Mouse (Mus musculus) embryonic facial prominence, embryonic 12.5 days (tissue): ENCODE measurements around the gene Stox2. TPM values are rescaled to one million over a fixed set of nuclear protein-coding genes. Genes with fewer than 3 reads are reported as not detected.

Experiments used
- ATAC-seq: fragments of 200-750 bp; cut with Nextera tagmentation; 2 replicates; pipeline ENCODE4 v1.8.0; 2017; ENCODE audit not compliant: insufficient number of reproducible peaks, insufficient read depth, low FRiP score, low TSS enrichment
- H3K27ac ChIP-seq: fragments of 300-500 bp; sonication (generic); 2 replicates; pipeline ENCODE4 v1.5.1; 2016; ENCODE audit warnings: mild to moderate bottlenecking
- H3K27me3 ChIP-seq: fragments of 300-500 bp; sonication (generic); 2 replicates; pipeline ENCODE4 v1.6.1; 2016; ENCODE audit warnings: mild to moderate bottlenecking, moderate library complexity
- H3K36me3 ChIP-seq: fragments of 300-500 bp; sonication (generic); 2 replicates; pipeline ENCODE4 v1.6.1; 2016; ENCODE audit warnings: mild to moderate bottlenecking
- H3K4me1 ChIP-seq: fragments of 300-500 bp; sonication (generic); 2 replicates; pipeline ENCODE4 v1.6.1; 2016
- H3K4me2 ChIP-seq: fragments of 300-500 bp; sonication (generic); replicated peaks from 2 replicates; pipeline ENCODE4 v1.6.1; 2016; ENCODE audit warnings: mild to moderate bottlenecking, moderate library complexity
- H3K4me3 ChIP-seq: fragments of 300-500 bp; sonication (generic); 2 replicates; pipeline ENCODE4 v1.5.1; 2016; ENCODE audit warnings: mild to moderate bottlenecking
- H3K9ac ChIP-seq: fragments of 300-500 bp; sonication (generic); 2 replicates; pipeline ENCODE4 v1.6.1; 2016; ENCODE audit warnings: mild to moderate bottlenecking, moderate library complexity
- H3K9me3 ChIP-seq: fragments of 300-500 bp; sonication (generic); 2 replicates; pipeline ENCODE4 v1.6.1; 2016; ENCODE audit warnings: mild to moderate bottlenecking, moderate library complexity
- WGBS: fragments of 180-500 bp; shearing (Covaris S2); methylation state at CpG from one replicate; pipeline ENCODE4 v1.1.7; 2016; 5-methylcytosine and 5-hydroxymethylcytosine counted together
- polyA plus RNA-seq: library from polyadenylated mRNA; unstranded; fragments of >200 nt; fragmentation: Nextera tagmentation; extraction: Ambion mirVana; gene quantifications from 2 replicates; pipeline ENCODE4 v1.2.1, GENCODE M21; 2016

Stox2 gene
- polyA plus RNA-seq, 1 experiment from 2014 or later = 23.9 TPM

GRCm38 (mm10) chr8:47230057-47230456 lies 216.1 kb downstream of the Stox2 start:
- H3K27me3 ChIP-seq = no peaks in the 10 kb centered on the region
- no peak overlapping the region for H3K27ac ChIP-seq
- no peaks in the 10 kb centered on the region for H3K36me3 ChIP-seq
- H3K4me3 ChIP-seq = no peak overlapping the region
- H3K4me2 ChIP-seq = no peak overlapping the region
- ATAC-seq = no peak
- WGBS = 88% methylated on average over 5 of the region's 5 CpGs
- peaks cover 8% of the 10 kb centered on the region; the same call in 1 of the 2 replicates for H3K4me1 ChIP-seq
- no peaks in the 10 kb centered on the region for H3K9me3 ChIP-seq
- no peak overlapping the region for H3K9ac ChIP-seq

- H3K4me1 ChIP-seq = peaks cover 10% of the 10 kb centered on the region; the same call in 1 of the 2 replicates
- WGBS = 71% methylated on average over 5 of the region's 5 CpGs
- no peaks in the 10 kb centered on the region for H3K9me3 ChIP-seq
- H3K27me3 ChIP-seq = no peaks in the 10 kb centered on the region
- H3K4me2 ChIP-seq = no peak overlapping the region
- no peak overlapping the region for H3K9ac ChIP-seq
- no peak overlapping the region for H3K4me3 ChIP-seq
- H3K27ac ChIP-seq = no peak overlapping the region
- no peak for ATAC-seq
- no peaks in the 10 kb centered on the region for H3K36me3 ChIP-seq
Observed at GRCm38 (mm10) chr8:47221851-47222250, 224.3 kb downstream of the Stox2 start.

GRCm38 (mm10) chr8:47221191-47221590 lies 225.0 kb downstream of the Stox2 start:
- no peak overlapping the region for H3K4me3 ChIP-seq
- 81% methylated on average over 10 of the region's 10 CpGs for WGBS
- no peak overlapping the region for H3K4me2 ChIP-seq
- H3K27me3 ChIP-seq = no peaks in the 10 kb centered on the region
- no peaks in the 10 kb centered on the region for H3K9me3 ChIP-seq
- H3K36me3 ChIP-seq = no peaks in the 10 kb centered on the region
- H3K9ac ChIP-seq = no peak overlapping the region
- ATAC-seq = no peak
- no peak overlapping the region for H3K27ac ChIP-seq
- H3K4me1 ChIP-seq = peaks cover 10% of the 10 kb centered on the region; the same call in 1 of the 2 replicates

- Histone ChIP-seq H3K36me3 (no peaks in the 10 kb centered on the region), H3K9ac (no peak overlapping the region), H3K4me3 (no peak overlapping the region), H3K4me1 (peaks cover 10% of the 10 kb centered on the region; the same call in 1 of the 2 replicates), H3K27ac (no peak overlapping the region), H3K4me2 (no peak overlapping the region), H3K9me3 (no peaks in the 10 kb centered on the region), H3K27me3 (no peaks in the 10 kb centered on the region)
- WGBS = 89% methylated on average over 5 of the region's 5 CpGs
- no peak for ATAC-seq
Observed at GRCm38 (mm10) chr8:47220390-47220789, 225.8 kb downstream of the Stox2 start.

GRCm38 (mm10) chr8:47218536-47218935 lies 227.6 kb downstream of the Stox2 start:
- Histone ChIP-seq H3K9ac (no peak overlapping the region), H3K4me2 (no peak overlapping the region), H3K27ac (no peak overlapping the region), H3K27me3 (no peaks in the 10 kb centered on the region), H3K4me1 (peaks cover 10% of the 10 kb centered on the region; the same call in 1 of the 2 replicates), H3K4me3 (no peak overlapping the region), H3K9me3 (no peaks in the 10 kb centered on the region), H3K36me3 (no peaks in the 10 kb centered on the region)
- no peak; the same call in 1 of the 2 replicates for ATAC-seq
- WGBS = 34% methylated on average over 6 of the region's 6 CpGs

- Histone ChIP-seq H3K4me2 (no peak overlapping the region), H3K9ac (no peak overlapping the region), H3K4me3 (no peak overlapping the region), H3K4me1 (peaks cover 10% of the 10 kb centered on the region; the same call in 1 of the 2 replicates), H3K9me3 (no peaks in the 10 kb centered on the region), H3K27ac (no peak overlapping the region), H3K27me3 (no peaks in the 10 kb centered on the region), H3K36me3 (no peaks in the 10 kb centered on the region)
- WGBS = 50% methylated on average over 8 of the region's 8 CpGs
- ATAC-seq = 0 out of 2 replicates have a peak, but pooled peaks have one; percentile 47
Observed at GRCm38 (mm10) chr8:47218021-47218420, 228.1 kb downstream of the Stox2 start.

GRCm38 (mm10) chr8:47212124-47212523 lies 234.0 kb downstream of the Stox2 start:
- Histone ChIP-seq H3K4me3 (no peak overlapping the region), H3K27ac (peak overlapping the region; percentile 73; the same call in 1 of the 2 replicates)

GRCm38 (mm10) chr8:47211226-47211625 lies 234.9 kb downstream of the Stox2 start:
- H3K4me3 ChIP-seq = no peak overlapping the region
- no peaks in the 10 kb centered on the region for H3K27me3 ChIP-seq
- H3K4me1 ChIP-seq = peaks cover 34% of the 10 kb centered on the region
- no peaks in the 10 kb centered on the region for H3K36me3 ChIP-seq
- no peak overlapping the region for H3K9ac ChIP-seq
- peak overlapping the region; percentile 32 for H3K4me2 ChIP-seq
- ATAC-seq = no peak
- no peaks in the 10 kb centered on the region for H3K9me3 ChIP-seq
- 16% methylated on average over 9 of the region's 9 CpGs for WGBS
- H3K27ac ChIP-seq = peak overlapping the region; percentile 73

More at GRCm38 (mm10) chr8:47212124-47212523, 234.0 kb downstream of the Stox2 start:
- Histone ChIP-seq H3K4me1 (peaks cover 28% of the 10 kb centered on the region), H3K4me2 (peak overlapping the region; percentile 32), H3K27me3 (no peaks in the 10 kb centered on the region), H3K9ac (no peak overlapping the region), H3K36me3 (no peaks in the 10 kb centered on the region), H3K9me3 (no peaks in the 10 kb centered on the region)
- 83% methylated on average over 9 of the region's 9 CpGs for WGBS
- ATAC-seq = no peak

- peaks cover 34% of the 10 kb centered on the region for H3K4me1 ChIP-seq
- H3K36me3 ChIP-seq = no peaks in the 10 kb centered on the region
- ATAC-seq = no peak
- no peaks in the 10 kb centered on the region for H3K27me3 ChIP-seq
- H3K9me3 ChIP-seq = no peaks in the 10 kb centered on the region
- H3K4me2 ChIP-seq = no peak overlapping the region
- no peak overlapping the region for H3K4me3 ChIP-seq
- no peak overlapping the region for H3K27ac ChIP-seq
- 80% methylated on average over 4 of the region's 4 CpGs for WGBS
- no peak overlapping the region for H3K9ac ChIP-seq
Observed at GRCm38 (mm10) chr8:47208246-47208645, 237.9 kb downstream of the Stox2 start.

- peaks cover 22% of the 10 kb centered on the region for H3K4me1 ChIP-seq
- H3K36me3 ChIP-seq = no peaks in the 10 kb centered on the region
- H3K27me3 ChIP-seq = no peaks in the 10 kb centered on the region
- no peak overlapping the region for H3K9ac ChIP-seq
- no peak overlapping the region for H3K27ac ChIP-seq
- ATAC-seq = no peak
- no peak overlapping the region for H3K4me3 ChIP-seq
- H3K4me2 ChIP-seq = no peak overlapping the region
- H3K9me3 ChIP-seq = no peaks in the 10 kb centered on the region
- WGBS = 79% methylated on average over 8 of the region's 8 CpGs
Observed at GRCm38 (mm10) chr8:47206640-47207237, 239.4 kb downstream of the Stox2 start.

- ATAC-seq = no peak
- no peak overlapping the region for H3K4me2 ChIP-seq
- WGBS = 86% methylated on average over 5 of the region's 5 CpGs
Observed at GRCm38 (mm10) chr8:47205472-47205871, 240.7 kb downstream of the Stox2 start.

GRCm38 (mm10) chr8:47196391-47196790 lies 249.8 kb downstream of the Stox2 start:
- Histone ChIP-seq H3K27ac (no peak overlapping the region), H3K36me3 (peaks cover 38% of the 10 kb centered on the region), H3K27me3 (no peaks in the 10 kb centered on the region), H3K4me2 (no peak overlapping the region), H3K4me3 (no peak overlapping the region), H3K9ac (no peak overlapping the region), H3K9me3 (no peaks in the 10 kb centered on the region), H3K4me1 (no peaks in the 10 kb centered on the region)
- 87% methylated on average over 1 of the region's 1 CpGs for WGBS
- ATAC-seq = no peak

More at GRCm38 (mm10) chr8:47205472-47205871, 240.7 kb downstream of the Stox2 start:
- no peak overlapping the region for H3K9ac ChIP-seq
- H3K4me3 ChIP-seq = no peak overlapping the region
- peaks cover 11% of the 10 kb centered on the region for H3K4me1 ChIP-seq
- peaks cover 8% of the 10 kb centered on the region for H3K36me3 ChIP-seq
- no peak overlapping the region for H3K27ac ChIP-seq
- no peaks in the 10 kb centered on the region for H3K27me3 ChIP-seq
- H3K9me3 ChIP-seq = no peaks in the 10 kb centered on the region
